Mouse (Mus musculus) midbrain, embryonic 12.5 days (tissue): Measurements from ENCODE around the gene Nppb. TPM values are rescaled to one million over a fixed set of nuclear protein-coding genes. Genes with fewer than 3 reads are reported as not detected.
A peak's percentile ranks its signal among the peaks of the same experiment; 100 is the strongest.

Source experiments
- ATAC-seq: fragments of 200-750 bp; cut with Nextera tagmentation; 2 replicates; pipeline ENCODE4 v1.8.0; 2017; ENCODE audit warnings: low read depth, moderate TSS enrichment, moderate library complexity; ENCODE audit not compliant: low FRiP score
- H3K27ac ChIP-seq: fragments of 300-500 bp; sonication (generic); replicated peaks from 2 replicates; pipeline ENCODE4 v1.5.1; 2016; ENCODE audit warnings: mild to moderate bottlenecking
- H3K27me3 ChIP-seq: fragments of 300-500 bp; sonication (generic); 2 replicates; pipeline ENCODE4 v1.6.1; 2016; ENCODE audit warnings: mild to moderate bottlenecking
- H3K36me3 ChIP-seq: fragments of 300-500 bp; sonication (generic); 2 replicates; pipeline ENCODE4 v1.6.1; 2016
- H3K4me1 ChIP-seq: fragments of 300-500 bp; sonication (generic); 2 replicates; pipeline ENCODE4 v1.6.1; 2016
- H3K4me2 ChIP-seq: fragments of 300-500 bp; sonication (generic); replicated peaks from 2 replicates; pipeline ENCODE4 v1.6.1; 2016; ENCODE audit warnings: mild to moderate bottlenecking, moderate library complexity
- H3K4me3 ChIP-seq: fragments of 300-500 bp; sonication (generic); 2 replicates; pipeline ENCODE4 v1.5.1; 2016; ENCODE audit warnings: mild to moderate bottlenecking
- H3K9ac ChIP-seq: fragments of 300-500 bp; sonication (generic); replicated peaks from 2 replicates; pipeline ENCODE4 v1.6.1; 2016; ENCODE audit warnings: mild to moderate bottlenecking, moderate library complexity
- H3K9me3 ChIP-seq: fragments of 300-500 bp; sonication (generic); 2 replicates; pipeline ENCODE4 v1.6.1; 2016; ENCODE audit warnings: mild to moderate bottlenecking
- WGBS: fragments of 180-500 bp; shearing (Covaris S2); methylation state at CpG from one replicate; pipeline ENCODE4 v1.1.7; 2016; 5-methylcytosine and 5-hydroxymethylcytosine counted together
- polyA plus RNA-seq: library from polyadenylated mRNA; unstranded; fragments of >200 nt; fragmentation: Nextera tagmentation; extraction: Ambion mirVana; gene quantifications from 2 replicates; pipeline ENCODE4 v1.2.1, GENCODE M21; 2016

The Nppb gene
- polyA plus RNA-seq, 1 experiment from 2014 or later: not detected

DNA sequence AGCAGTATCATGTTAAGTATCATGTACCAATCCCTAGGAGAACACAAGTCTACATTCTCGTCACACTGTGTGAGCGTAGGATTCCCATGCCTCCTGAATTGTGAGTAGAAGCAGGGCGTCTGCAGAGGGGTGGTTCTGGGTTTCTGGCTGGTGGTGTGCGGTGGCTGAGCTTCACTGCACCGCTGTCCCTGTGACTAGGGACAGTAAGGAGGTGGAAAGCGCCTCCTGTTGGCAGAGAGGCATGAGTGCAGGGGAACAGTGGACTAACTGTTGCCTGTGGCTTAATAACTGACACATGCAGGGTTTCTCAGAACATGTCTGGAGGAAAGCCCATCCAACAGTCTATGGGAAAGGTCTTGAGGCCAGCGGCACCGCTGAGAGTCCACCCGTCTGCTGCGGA is 29.8 kb downstream of the Nppb start:
- Histone ChIP-seq H3K36me3 (peaks cover 99% of the 10 kb centered on the region), H3K27ac (no peak overlapping the region), H3K9ac (no peak overlapping the region), H3K4me2 (no peak overlapping the region), H3K27me3 (no peaks in the 10 kb centered on the region), H3K4me3 (no peak overlapping the region), H3K9me3 (no peaks in the 10 kb centered on the region), H3K4me1 (peaks cover 9% of the 10 kb centered on the region)
- 83% methylated on average over 10 of the region's 10 CpGs for WGBS
- ATAC-seq: no peak

DNA sequence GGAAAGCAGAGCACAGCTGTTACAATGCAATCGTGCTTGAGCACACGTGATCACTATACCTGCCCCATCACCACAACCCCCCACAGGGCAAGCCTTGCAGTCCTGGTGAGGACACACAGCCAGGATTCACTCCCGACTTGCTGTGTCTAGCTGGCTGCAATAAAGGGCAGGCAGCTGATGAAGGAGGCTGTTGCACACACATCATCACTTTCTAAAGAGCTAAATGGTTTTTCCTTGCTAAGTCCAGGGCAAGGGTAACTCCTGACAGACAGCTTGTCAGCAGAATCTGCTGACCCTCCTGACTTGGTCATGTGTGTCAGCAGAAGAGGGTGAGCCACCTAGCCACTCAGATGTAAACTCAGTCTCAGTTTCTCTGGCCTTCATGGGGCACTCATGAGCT is 31.4 kb downstream of the Nppb start:
- no peak overlapping the region for H3K4me2 ChIP-seq
- WGBS: 87% methylated on average over 3 of the region's 3 CpGs
- H3K9ac ChIP-seq: no peak overlapping the region
- ATAC-seq: no peak
- no peak overlapping the region for H3K4me3 ChIP-seq
- H3K36me3 ChIP-seq: peaks cover 98% of the 10 kb centered on the region
- H3K27ac ChIP-seq: no peak overlapping the region
- H3K4me1 ChIP-seq: peaks cover 9% of the 10 kb centered on the region
- no peaks in the 10 kb centered on the region for H3K9me3 ChIP-seq
- H3K27me3 ChIP-seq: no peaks in the 10 kb centered on the region

- Histone ChIP-seq H3K27ac (peak overlapping the region; percentile 52), H3K4me1 (peaks cover 9% of the 10 kb centered on the region), H3K4me3 (no peak overlapping the region), H3K36me3 (peaks cover 98% of the 10 kb centered on the region), H3K27me3 (no peaks in the 10 kb centered on the region), H3K9me3 (no peaks in the 10 kb centered on the region), H3K4me2 (no peak overlapping the region), H3K9ac (no peak overlapping the region)
- 64% methylated on average over 2 of the region's 2 CpGs for WGBS
- ATAC-seq: peak; percentile 51
Measured at GRCm38 (mm10) chr4:148018410-148018809, 32.8 kb downstream of the Nppb start.

GRCm38 (mm10) chr4:148024003-148024402 is 38.4 kb downstream of the Nppb start:
- Histone ChIP-seq H3K9ac (no peak overlapping the region), H3K4me1 (peaks cover 1% of the 10 kb centered on the region; the same call in 1 of the 2 replicates), H3K4me2 (no peak overlapping the region), H3K36me3 (peaks cover 94% of the 10 kb centered on the region), H3K27ac (no peak overlapping the region), H3K27me3 (no peaks in the 10 kb centered on the region), H3K4me3 (no peak overlapping the region), H3K9me3 (no peaks in the 10 kb centered on the region)
- no peak for ATAC-seq
- 90% methylated on average over 3 of the region's 3 CpGs for WGBS

DNA sequence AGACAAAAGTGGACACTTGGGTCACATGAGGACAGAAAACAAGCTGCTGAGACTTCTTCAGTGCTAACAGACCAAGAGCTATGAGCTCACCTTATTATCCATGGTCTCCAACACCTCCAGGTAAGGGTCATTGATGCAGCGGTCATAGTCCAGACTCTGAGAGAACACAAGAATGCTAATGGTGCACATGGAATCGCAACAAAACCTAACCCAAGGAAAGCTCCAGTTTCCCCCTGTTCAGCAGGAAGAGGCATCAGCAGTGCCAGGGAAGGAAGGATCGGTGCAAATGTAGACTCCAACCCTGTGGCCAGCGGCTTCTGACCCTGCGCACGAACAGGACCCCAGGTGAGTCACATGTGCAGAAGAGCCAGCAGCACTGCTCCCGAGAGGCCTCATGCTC is 43.7 kb downstream of the Nppb start:
- H3K4me3 ChIP-seq: no peak overlapping the region
- peaks cover 66% of the 10 kb centered on the region for H3K36me3 ChIP-seq
- ATAC-seq: no peak
- no peaks in the 10 kb centered on the region for H3K4me1 ChIP-seq
- H3K27me3 ChIP-seq: no peaks in the 10 kb centered on the region
- H3K9me3 ChIP-seq: no peaks in the 10 kb centered on the region
- H3K4me2 ChIP-seq: no peak overlapping the region
- no peak overlapping the region for H3K27ac ChIP-seq
- H3K9ac ChIP-seq: no peak overlapping the region
- 95% methylated on average over 7 of the region's 7 CpGs for WGBS

- no peak overlapping the region for H3K4me3 ChIP-seq
- H3K27ac ChIP-seq: no peak overlapping the region
- H3K9ac ChIP-seq: no peak overlapping the region
- 91% methylated on average over 5 of the region's 5 CpGs for WGBS
- H3K27me3 ChIP-seq: no peaks in the 10 kb centered on the region
- no peak for ATAC-seq
- peaks cover 64% of the 10 kb centered on the region for H3K36me3 ChIP-seq
- H3K4me2 ChIP-seq: no peak overlapping the region
- H3K4me1 ChIP-seq: peaks cover 6% of the 10 kb centered on the region; the same call in 1 of the 2 replicates
- H3K9me3 ChIP-seq: no peaks in the 10 kb centered on the region
Measured at GRCm38 (mm10) chr4:148030506-148030905, 44.9 kb downstream of the Nppb start.

GRCm38 (mm10) chr4:148033858-148034410 is 48.3 kb downstream of the Nppb start:
- peaks cover 43% of the 10 kb centered on the region for H3K36me3 ChIP-seq

DNA sequence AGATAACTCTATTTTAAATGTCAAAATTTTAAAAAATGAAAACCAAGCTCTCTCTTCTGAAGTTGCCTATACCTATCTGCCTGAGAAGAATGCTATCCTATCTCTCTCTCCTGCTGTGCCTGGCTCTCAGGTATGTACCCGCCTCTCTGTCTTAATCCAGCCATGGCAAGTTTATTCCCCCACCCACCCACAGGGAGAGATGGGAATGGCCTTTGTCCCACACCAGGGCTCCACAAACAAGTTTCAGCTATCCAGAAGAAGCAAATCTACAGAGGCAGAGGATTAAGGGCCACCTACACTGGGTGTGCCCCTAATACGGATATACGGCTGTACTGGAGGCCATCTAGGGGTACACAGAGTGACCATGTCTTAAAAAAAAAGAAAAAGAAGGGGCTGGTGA is 49.9 kb downstream of the Nppb start:
- 90% methylated on average over 3 of the region's 3 CpGs for WGBS
- Histone ChIP-seq H3K4me3 (no peak overlapping the region), H3K27me3 (no peaks in the 10 kb centered on the region), H3K9ac (no peak overlapping the region), H3K4me2 (no peak overlapping the region), H3K36me3 (peaks cover 33% of the 10 kb centered on the region), H3K4me1 (peaks cover 29% of the 10 kb centered on the region), H3K27ac (no peak overlapping the region), H3K9me3 (no peaks in the 10 kb centered on the region)
- no peak for ATAC-seq

More at GRCm38 (mm10) chr4:148033858-148034410, 48.3 kb downstream of the Nppb start:
- H3K27me3 ChIP-seq: no peaks in the 10 kb centered on the region
- H3K27ac ChIP-seq: no peak overlapping the region
- H3K9ac ChIP-seq: no peak overlapping the region
- no peak for ATAC-seq
- no peaks in the 10 kb centered on the region for H3K9me3 ChIP-seq
- peaks cover 16% of the 10 kb centered on the region for H3K4me1 ChIP-seq
- whole genome bisulfite sequencing: 67% methylated on average over 7 of the region's 7 CpGs
- H3K4me2 ChIP-seq: no peak overlapping the region
- H3K4me3 ChIP-seq: no peak overlapping the region

Other genes starting within 250 kb of the Nppb start
- 5.8 and 6.0 TPM in 2 replicates for gene Zfp984, start 176.0 kb upstream of the Nppb start, polyA plus RNA-seq
- gene Zfp933, start 137.4 kb upstream of the Nppb start, polyA plus RNA-seq: 4.9 and 6.7 TPM in 2 replicates
- gene Miip, start 117.0 kb upstream of the Nppb start, polyA plus RNA-seq: 53.2 and 61.8 TPM in 2 replicates
- 15.8 and 16.9 TPM in 2 replicates for gene Fv1, start 116.8 kb upstream of the Nppb start, polyA plus RNA-seq
- gene Mfn2, start 81.1 kb upstream of the Nppb start, polyA plus RNA-seq: 65.1 and 65.4 TPM in 2 replicates
- gene Plod1, start 49.0 kb upstream of the Nppb start, polyA plus RNA-seq: 25.1 and 27.2 TPM in 2 replicates
- gene 2510039O18Rik, start 44.9 kb upstream of the Nppb start, polyA plus RNA-seq: 21.2 and 26.1 TPM in 2 replicates
- 1.0 and 2.8 TPM in 2 replicates for gene Nppa, start 14.9 kb downstream of the Nppb start, polyA plus RNA-seq
- 26.9 and 29.7 TPM in 2 replicates for gene Clcn6, start 53.0 kb downstream of the Nppb start, polyA plus RNA-seq
- gene Mthfr, start 53.3 kb downstream of the Nppb start, polyA plus RNA-seq: 44.5 and 44.8 TPM in 2 replicates
- gene Agtrap, start 102.2 kb downstream of the Nppb start, polyA plus RNA-seq: 11.2 and 11.9 TPM in 2 replicates
- gene Mad2l2, start 144.6 kb downstream of the Nppb start, polyA plus RNA-seq: 94.7 and 95.2 TPM in 2 replicates
- 16.7 and 16.8 TPM in 2 replicates for gene Draxin, start 144.9 kb downstream of the Nppb start, polyA plus RNA-seq
- 14.6 and 17.1 TPM in 2 replicates for gene Fbxo6, start 166.4 kb downstream of the Nppb start, polyA plus RNA-seq
- gene Fbxo44, start 174.7 kb downstream of the Nppb start, polyA plus RNA-seq: 77.4 and 79.8 TPM in 2 replicates
- gene Fbxo2, start 174.8 kb downstream of the Nppb start, polyA plus RNA-seq: 1.5 and 2.1 TPM in 2 replicates